Comparison of ENCODE assay signal across 17 mouse cellular contexts in the genomic region with DNA sequence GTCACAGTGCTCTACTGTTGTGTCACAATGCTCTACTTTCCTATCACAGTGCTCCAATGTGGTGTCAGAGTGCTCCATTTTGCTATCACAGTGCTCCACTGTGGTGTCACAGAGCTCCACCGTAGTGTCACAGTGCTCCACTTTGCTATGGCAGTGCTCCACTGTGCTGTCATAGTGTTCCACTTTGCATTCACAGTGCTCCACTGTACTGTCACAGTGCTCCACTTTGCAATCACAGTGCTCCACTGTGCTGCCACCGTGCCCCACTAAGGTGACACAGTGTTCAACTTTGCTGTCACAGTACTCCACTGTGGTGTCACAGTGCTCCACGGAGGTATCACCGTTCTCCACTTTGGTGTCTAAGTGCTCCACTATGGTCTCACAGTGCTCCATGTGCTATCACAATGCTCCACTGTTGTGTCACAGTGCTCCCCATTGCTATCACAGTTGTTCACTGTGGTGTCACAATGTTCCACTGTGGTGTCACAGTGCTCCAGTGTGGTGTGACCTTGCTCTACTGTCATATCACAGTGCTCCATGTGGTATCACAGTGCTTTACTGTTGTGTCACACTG.
DNase-seq lines count a peak whose midpoint lies in the region; ATAC-seq and TF ChIP-seq lines count a peak whose summit lies in the region.
"Had no signal": no experiment of that assay in that cellular context is flagged by ENCODE, and none has a peak within 500 bp of the region (broad histone marks: within the 10 kb centered on the region; RNA-seq: fewer than 3 reads in every experiment).

No protein-coding gene starts in this region.

- no peaks in the 10 kb centered on the region for H3K27me3 ChIP-seq in midbrain, embryonic 13.5 days
- H3K27me3 ChIP-seq in midbrain, embryonic 15.5 days (replicated peaks): no peaks in the 10 kb centered on the region
- H3K27me3 ChIP-seq in limb, embryonic 11.5 days (ENCODE audit: control insufficient read depth, insufficient read depth, low read length): no peaks in the 10 kb centered on the region
- H3K27me3 ChIP-seq: neural tube, embryonic 12.5 days had no signal

- H3K4me3 ChIP-seq in midbrain, embryonic 13.5 days (replicated peaks): no peak overlapping the region
- no peak overlapping the region for H3K4me3 ChIP-seq in midbrain, embryonic 15.5 days
- no peak overlapping the region for H3K4me3 ChIP-seq in ES-E14 (ENCODE audit: insufficient read depth in 1 of 2, low read depth in 1 of 2, low read length in 2 of 2, poor library complexity in 1 of 2, severe bottlenecking in 1 of 2)
- H3K4me3 ChIP-seq in limb, embryonic 11.5 days (ENCODE audit: low read depth, low read length): no peak overlapping the region
- H3K4me3 ChIP-seq in lung, adult 2 months (replicated peaks; ENCODE audit: extremely low read depth, low read depth, low read length): no peak overlapping the region
- H3K4me3 ChIP-seq: neural tube, embryonic 12.5 days had no signal

- no peak for TF ChIP-seq CTCF in lung, adult 2 months (IDR thresholded peaks at IDR 0.05; ENCODE audit: insufficient read depth, low read length)

- in situ Hi-C loops in ES-E14 (cut with MboI; ENCODE audit: low sequenced_read_pairs in 2 of 2, unreplicated experiment in 2 of 2): no loop called here

- DNase-seq in heart, postnatal 4 days: peak; percentile 2
- no peak for DNase-seq in heart, adult 8-10 months (ENCODE audit: low spot score)
- DNase-seq in ES-E14 (ENCODE audit: low read depth, low spot score): no peak
- peak; percentile 19 for DNase-seq in limb, embryonic 11.5 days (ENCODE audit: low spot score)
- no peak for DNase-seq in Muller cell, postnatal 12 days (ENCODE audit: inconsistent ontology term)
- DNase-seq in lung, adult 2 months: no peak
- DNase-seq: adrenal gland, postnatal 14 days; forebrain, postnatal 0 days; kidney, postnatal 14 days; lung, postnatal 14 days; retina, postnatal 1 day; thymus, adult 2 months had no signal

- no peaks in the 10 kb centered on the region for H3K36me3 ChIP-seq in midbrain, embryonic 13.5 days
- H3K36me3 ChIP-seq in midbrain, embryonic 15.5 days (replicated peaks): no peaks in the 10 kb centered on the region
- H3K36me3 ChIP-seq in ES-E14 (ENCODE audit: control insufficient read depth, insufficient read depth, low read length, poor library complexity, severe bottlenecking): no peaks in the 10 kb centered on the region
- no peaks in the 10 kb centered on the region for H3K36me3 ChIP-seq in limb, embryonic 11.5 days (ENCODE audit: control insufficient read depth, insufficient read depth, low read length)
- H3K36me3 ChIP-seq: neural tube, embryonic 12.5 days had no signal

- no peak overlapping the region for H3K9ac ChIP-seq in midbrain, embryonic 13.5 days (replicated peaks)
- H3K9ac ChIP-seq in midbrain, embryonic 15.5 days: no peak overlapping the region
- no peak overlapping the region for H3K9ac ChIP-seq in ES-E14 (ENCODE audit: insufficient read depth, low read depth, low read length, poor library complexity, severe bottlenecking)
- H3K9ac ChIP-seq in limb, embryonic 11.5 days (ENCODE audit: low read length): no peak overlapping the region
- H3K9ac ChIP-seq: forebrain, postnatal 0 days; neural tube, embryonic 12.5 days had no signal

- ATAC-seq in midbrain, embryonic 13.5 days: peak; percentile 19; the same call in 1 of the 2 replicates
- ATAC-seq in midbrain, embryonic 15.5 days (replicated peaks): no peak
- ATAC-seq in limb, embryonic 11.5 days (ENCODE audit: insufficient number of reproducible peaks, low FRiP score, low TSS enrichment, low read depth): no peak
- ATAC-seq: forebrain, postnatal 0 days; intestine, embryonic 16.5 days had no signal

- 87% methylated on average over 4 of the region's 4 CpGs for WGBS in midbrain, embryonic 13.5 days
- WGBS in midbrain, embryonic 15.5 days: 94% methylated on average over 4 of the region's 4 CpGs
- WGBS in limb, embryonic 11.5 days: 94% methylated on average over 4 of the region's 4 CpGs
- WGBS in lung, adult 2 months: 91% methylated on average over 4 of the region's 4 CpGs

- H3K4me1 ChIP-seq in midbrain, embryonic 13.5 days (replicated peaks): no peaks in the 10 kb centered on the region
- H3K4me1 ChIP-seq in midbrain, embryonic 15.5 days: no peaks in the 10 kb centered on the region
- H3K4me1 ChIP-seq in ES-E14 (ENCODE audit: control insufficient read depth in 2 of 2, insufficient read depth in 2 of 2, low read length in 2 of 2, poor library complexity in 1 of 2): no peaks in the 10 kb centered on the region
- H3K4me1 ChIP-seq in limb, embryonic 11.5 days (ENCODE audit: control insufficient read depth, insufficient read depth, low read length): no peaks in the 10 kb centered on the region
- no peaks in the 10 kb centered on the region for H3K4me1 ChIP-seq in lung, adult 2 months (ENCODE audit: control insufficient read depth, insufficient read depth, low read length)
- H3K4me1 ChIP-seq: neural tube, embryonic 12.5 days had no signal

- no peak overlapping the region for H3K4me2 ChIP-seq in midbrain, embryonic 13.5 days (replicated peaks)
- no peak overlapping the region for H3K4me2 ChIP-seq in midbrain, embryonic 15.5 days
- no peak overlapping the region for H3K4me2 ChIP-seq in limb, embryonic 11.5 days (ENCODE audit: low read depth, severe bottlenecking)
- H3K4me2 ChIP-seq: heart, embryonic 11.5 days; neural tube, embryonic 12.5 days had no signal

- no peaks in the 10 kb centered on the region for H3K9me3 ChIP-seq in midbrain, embryonic 13.5 days
- no peaks in the 10 kb centered on the region for H3K9me3 ChIP-seq in midbrain, embryonic 15.5 days
- no peaks in the 10 kb centered on the region for H3K9me3 ChIP-seq in ES-E14 (ENCODE audit: control insufficient read depth, insufficient read depth, low read depth, low read length)
- no peaks in the 10 kb centered on the region for H3K9me3 ChIP-seq in limb, embryonic 11.5 days (ENCODE audit: control insufficient read depth, low read length)
- H3K9me3 ChIP-seq: neural tube, embryonic 12.5 days had no signal

- no peak for TF ChIP-seq POLR2A in lung, adult 2 months (IDR thresholded peaks at IDR 0.05; ENCODE audit: borderline replicate concordance, extremely low read depth, low read depth, low read length)

- H3K27ac ChIP-seq in midbrain, embryonic 13.5 days: no peak overlapping the region
- H3K27ac ChIP-seq in midbrain, embryonic 15.5 days: no peak overlapping the region
- peak overlapping the region; percentile 7; the same call in 1 of the 2 replicates for H3K27ac ChIP-seq in ES-E14 (ENCODE audit: insufficient read depth, low read depth, low read length, poor library complexity, severe bottlenecking)
- H3K27ac ChIP-seq in limb, embryonic 11.5 days (replicated peaks; ENCODE audit: low read depth, low read length): no peak overlapping the region
- H3K27ac ChIP-seq: neural tube, embryonic 12.5 days had no signal

TF ChIP-seq in ES-E14, 5 proteins besides CTCF, POLR2A, EP300 and RAD21:
- TF ChIP-seq CHD2 (IDR thresholded peaks at IDR 0.05; ENCODE audit: low read depth, low read length): no peak
- no peak for TF ChIP-seq ZNF384 (IDR thresholded peaks at IDR 0.05; ENCODE audit: low read depth, low read length)
- TF ChIP-seq HCFC1 (IDR thresholded peaks at IDR 0.05; ENCODE audit: borderline replicate concordance, insufficient read depth, low read length): no peak
- TF ChIP-seq ZC3H11A (IDR thresholded peaks at IDR 0.05; ENCODE audit: borderline replicate concordance, low read depth, low read length): no peak
- TF ChIP-seq MAFK (IDR thresholded peaks at IDR 0.05; ENCODE audit: insufficient read depth, low read depth, low read length): no peak

Comparison
In these comparisons a context has a peak if more than half of its experiments do, and no peak if none do; other contexts are left out.
1. DNase-seq: peak in heart, postnatal 4 days (single experiment) and limb, embryonic 11.5 days (single experiment); none in heart, adult 8-10 months (single experiment), ES-E14 (single experiment), Muller cell, postnatal 12 days (single experiment) and lung, adult 2 months (single experiment).